Mouse (Mus musculus) MEL (cell line): ENCODE results near the gene Figla. TPM values are rescaled to one million over a fixed set of nuclear protein-coding genes. Genes with fewer than 3 reads are reported as not detected.

Experiments
- DNase-seq: peaks from one replicate; pipeline ENCODE4 v3.0.0; 2011; ENCODE audit warnings: low read depth, low spot score
- H3K27ac ChIP-seq: 2 replicates; pipeline ENCODE4 v1.5.1; 2012; ENCODE audit warnings: low read depth, mild to moderate bottlenecking, control low read depth, low read length, moderate library complexity; ENCODE audit not compliant: control insufficient read depth
- H3K27me3 ChIP-seq, 2 experiments: fragments of 150-350 bp in 1 of 2; sonication (generic) in 1 of 2; 2 replicates each; pipeline ENCODE4 v1.6.1; 2012; ENCODE audit warnings: low read length in 2 of 2, mild to moderate bottlenecking in 2 of 2, improper control_type of control experiment in 1 of 2, moderate library complexity in 1 of 2; ENCODE audit not compliant: insufficient read depth in 2 of 2, control insufficient read depth in 1 of 2
- H3K36me3 ChIP-seq, 2 experiments: 2 replicates each; pipeline ENCODE4 v1.6.1; 2012 to 2014; ENCODE audit warnings: low read length in 2 of 2, improper control_type of control experiment in 1 of 2, inconsistent platforms in 1 of 2, mild to moderate bottlenecking in 1 of 2; ENCODE audit not compliant: insufficient read depth in 2 of 2, control insufficient read depth in 1 of 2
- H3K4me1 ChIP-seq, 2 experiments: fragments of 150-350 bp in 1 of 2; sonication (generic) in 1 of 2; 2 replicates each; pipeline ENCODE4 v1.6.1; 2012; ENCODE audit warnings: low read length in 2 of 2, improper control_type of control experiment in 1 of 2, mild to moderate bottlenecking in 1 of 2; ENCODE audit not compliant: insufficient read depth in 2 of 2, control insufficient read depth in 1 of 2
- H3K4me3 ChIP-seq, 2 experiments: fragments of 150-350 bp in 1 of 2; sonication (generic) in 1 of 2; 2 replicates each; pipeline ENCODE4 v1.5.1; 2012; ENCODE audit warnings: low read depth in 2 of 2, low read length in 2 of 2, mild to moderate bottlenecking in 2 of 2, moderate library complexity in 2 of 2, control low read depth in 1 of 2, improper control_type of control experiment in 1 of 2; ENCODE audit not compliant: control insufficient read depth in 1 of 2, insufficient read depth in 1 of 2
- H3K79me2 ChIP-seq: 2 replicates; pipeline ENCODE4 v1.6.1; 2012; ENCODE audit warnings: mild to moderate bottlenecking, low read length, moderate library complexity; ENCODE audit not compliant: control insufficient read depth, poor library complexity, insufficient read depth
- H3K9ac ChIP-seq: 2 replicates; pipeline ENCODE4 v1.6.1; 2012; ENCODE audit warnings: low read depth, mild to moderate bottlenecking, control low read depth, low read length, moderate library complexity; ENCODE audit not compliant: control insufficient read depth, poor library complexity, severe bottlenecking
- H3K9me3 ChIP-seq: fragments of 150-350 bp; sonication (generic); replicated peaks from 2 replicates; pipeline ENCODE4 v1.6.1; 2012; ENCODE audit warnings: mild to moderate bottlenecking, low read length, improper control_type of control experiment, moderate library complexity; ENCODE audit not compliant: insufficient read depth
- CHD1 ChIP-seq: IDR thresholded peaks from 2 replicates; pipeline ENCODE4 v1.6.1; 2012; ENCODE audit warnings: low read depth, mild to moderate bottlenecking, inconsistent platforms, low read length, improper control_type of control experiment
- CTCF ChIP-seq, 3 experiments: IDR thresholded peaks in 2 of 3; conservative IDR thresholded peaks in 1 of 3; 2 replicates each; pipeline ENCODE4 v1.5.1; 2011 to 2012; ENCODE audit warnings: low read length in 3 of 3, low read depth in 2 of 3, mild to moderate bottlenecking in 2 of 3, improper control_type of control experiment in 1 of 3, inconsistent platforms in 1 of 3, mixed read lengths in 1 of 3, moderate library complexity in 1 of 3; ENCODE audit not compliant: control insufficient read depth in 1 of 3, insufficient read depth in 1 of 3, poor library complexity in 1 of 3, severe bottlenecking in 1 of 3
- E2F4 ChIP-seq: IDR thresholded peaks from 2 replicates; pipeline ENCODE4 v1.6.1; 2011; ENCODE audit warnings: low read depth, low read length, improper control_type of control experiment, borderline replicate concordance
- EP300 ChIP-seq, 2 experiments: IDR thresholded peaks; 2 replicates each; pipeline ENCODE4 v1.6.1; 2011; ENCODE audit warnings: improper control_type of control experiment in 2 of 2, low read length in 2 of 2, low read depth in 1 of 2, mild to moderate bottlenecking in 1 of 2
- GABPA ChIP-seq: IDR thresholded peaks from 2 replicates; pipeline ENCODE4 v1.6.1; 2012; ENCODE audit warnings: low read depth, mild to moderate bottlenecking, inconsistent platforms, low read length, improper control_type of control experiment, moderate library complexity
- GATA1 ChIP-seq: IDR thresholded peaks from 2 replicates; pipeline ENCODE4 v1.6.1; 2011; ENCODE audit warnings: low read depth, low read length, improper control_type of control experiment
- HCFC1 ChIP-seq: IDR thresholded peaks from 2 replicates; pipeline ENCODE4 v1.6.1; 2012; ENCODE audit warnings: low read depth, mild to moderate bottlenecking, inconsistent platforms, low read length, improper control_type of control experiment, moderate library complexity
- JUND ChIP-seq: IDR thresholded peaks from 2 replicates; pipeline ENCODE4 v1.6.1; 2011; ENCODE audit warnings: low read depth, mild to moderate bottlenecking, improper control_type of control experiment, low read length
- MAFK ChIP-seq: IDR thresholded peaks from 2 replicates; pipeline ENCODE4 v1.6.1; 2011; ENCODE audit warnings: low read depth, mild to moderate bottlenecking, low read length, improper control_type of control experiment, borderline replicate concordance
- MXI1 ChIP-seq: IDR thresholded peaks from 2 replicates; pipeline ENCODE4 v1.6.1; 2011; ENCODE audit warnings: mild to moderate bottlenecking, low read depth, low read length, improper control_type of control experiment
- MYC ChIP-seq: IDR thresholded peaks from 2 replicates; pipeline ENCODE4 v1.6.1; 2011; ENCODE audit warnings: low read depth, mild to moderate bottlenecking, low read length, improper control_type of control experiment, moderate library complexity
- NELFE ChIP-seq: IDR thresholded peaks from 2 replicates; pipeline ENCODE4 v1.6.1; 2011; ENCODE audit warnings: low read depth, low read length, improper control_type of control experiment
- NRF1 ChIP-seq: IDR thresholded peaks from 2 replicates; pipeline ENCODE4 v1.6.1; 2014; ENCODE audit warnings: low read depth, mild to moderate bottlenecking, inconsistent platforms, low read length, improper control_type of control experiment, moderate library complexity; ENCODE audit not compliant: poor library complexity, insufficient read depth, severe bottlenecking
- POLR2AphosphoS2 ChIP-seq: IDR thresholded peaks from 2 replicates; pipeline ENCODE4 v1.6.1; 2011; ENCODE audit warnings: low read length, improper control_type of control experiment
- SMC3 ChIP-seq: IDR thresholded peaks from 2 replicates; pipeline ENCODE4 v1.6.1; 2011; ENCODE audit warnings: low read depth, low read length, improper control_type of control experiment
- TAL1 ChIP-seq: IDR thresholded peaks from 2 replicates; pipeline ENCODE4 v1.6.1; 2012; ENCODE audit warnings: mild to moderate bottlenecking, inconsistent platforms, low read length, moderate library complexity, mixed read lengths
- TBP ChIP-seq: IDR thresholded peaks from 2 replicates; pipeline ENCODE4 v1.8.0; 2011; ENCODE audit warnings: low read depth, low read length, improper control_type of control experiment
- TCF12 ChIP-seq: IDR thresholded peaks from 2 replicates; pipeline ENCODE4 v1.6.1; 2014; ENCODE audit warnings: low read depth, mild to moderate bottlenecking, inconsistent platforms, low read length, improper control_type of control experiment, moderate library complexity
- UBTF ChIP-seq: IDR thresholded peaks from 2 replicates; pipeline ENCODE4 v1.6.1; 2012; ENCODE audit warnings: low read depth, mild to moderate bottlenecking, inconsistent platforms, low read length, improper control_type of control experiment, moderate library complexity, borderline replicate concordance; ENCODE audit not compliant: insufficient read depth
- USF1 ChIP-seq: IDR thresholded peaks from 2 replicates; pipeline ENCODE4 v1.6.1; 2014; ENCODE audit warnings: low read depth, mild to moderate bottlenecking, inconsistent platforms, low read length, improper control_type of control experiment, moderate library complexity
- USF2 ChIP-seq, 2 experiments: IDR thresholded peaks; 2 replicates each; pipeline ENCODE4 v1.6.1; 2011 to 2012; ENCODE audit warnings: improper control_type of control experiment in 2 of 2, low read length in 2 of 2, borderline replicate concordance in 1 of 2, inconsistent platforms in 1 of 2, low read depth in 1 of 2, mild to moderate bottlenecking in 1 of 2; ENCODE audit not compliant: insufficient read depth in 1 of 2
- ZKSCAN1 ChIP-seq: IDR thresholded peaks from 2 replicates; pipeline ENCODE4 v1.6.1; 2012; ENCODE audit warnings: low read depth, mild to moderate bottlenecking, inconsistent platforms, low read length, improper control_type of control experiment, moderate library complexity
- ZNF384 ChIP-seq: IDR thresholded peaks from 2 replicates; pipeline ENCODE4 v1.6.1; 2012; ENCODE audit warnings: low read depth, mild to moderate bottlenecking, inconsistent platforms, low read length, improper control_type of control experiment
- polyA plus RNA-seq, 2 experiments: library from polyadenylated mRNA; stranded (reverse) in 1 of 2; unstranded in 1 of 2; fragments of >175 nt in 1 of 2; fragments of >200 nt in 1 of 2; gene quantifications; 2 replicates each; pipeline versions ENCODE4 v1.2.1 to v1.2.4; 2012; ENCODE audit warnings: low replicate concordance in 2 of 2, low read depth in 1 of 2; ENCODE audit not compliant: insufficient read length in 2 of 2, insufficient read depth in 1 of 2, missing spikeins in 1 of 2
- total RNA-seq: library from RNA; depleted of rRNA; stranded (reverse); fragments of 300-350 nt; gene quantifications from 2 replicates; pipeline ENCODE4 v1.2.3, GENCODE M21; 2012

Gene Figla
- total and polyA plus RNA-seq, 3 experiments: not detected

GRCm38 (mm10) chr6:86047510-86047909 lies 31.5 kb downstream of the Figla start:
- H3K36me3 ChIP-seq: peaks cover 0 to 3% of the 10 kb centered on the region in 2 experiments; a peak in 2 of 4 replicates
- H3K9ac ChIP-seq: no peak overlapping the region
- no peaks in the 10 kb centered on the region for H3K79me2 ChIP-seq
- no peak for DNase-seq
- peaks cover 5 to 10% of the 10 kb centered on the region in 2 experiments for H3K27me3 ChIP-seq
- no peaks in the 10 kb centered on the region for H3K9me3 ChIP-seq
- TF ChIP-seq USF2 (IDR thresholded peaks at IDR 0.05; ENCODE audit: borderline replicate concordance in 1 of 2, insufficient read depth in 1 of 2, low read depth in 1 of 2, low read length in 2 of 2) (no peak), ZNF384 (no peak), MYC (no peak), GATA1 (no peak), CHD1 (no peak), GABPA (no peak), MXI1 (no peak), E2F4 (no peak), ZKSCAN1 (no peak), TCF12 (no peak), TAL1 (no peak), CTCF (IDR thresholded peaks at IDR 0.05 in 2 of 3, conservative IDR thresholded peaks at IDR 0.05 in 1 of 3; ENCODE audit: control insufficient read depth in 1 of 3, insufficient read depth in 1 of 3, low read depth in 2 of 3, low read length in 3 of 3, poor library complexity in 1 of 3, severe bottlenecking in 1 of 3) (no peak), HCFC1 (no peak), NRF1 (no peak), JUND (no peak)
- no peak overlapping the region for H3K4me3 ChIP-seq
- H3K4me1 ChIP-seq: peaks cover 0 to 8% of the 10 kb centered on the region in 2 experiments; a peak in 2 of 4 replicates
- H3K27ac ChIP-seq: no peak overlapping the region

GRCm38 (mm10) chr6:86048509-86048908 lies 32.5 kb downstream of the Figla start:
- H3K27ac ChIP-seq: no peak overlapping the region
- no peak for DNase-seq
- no peaks in the 10 kb centered on the region for H3K9me3 ChIP-seq
- H3K4me3 ChIP-seq: no peak overlapping the region
- H3K79me2 ChIP-seq: no peaks in the 10 kb centered on the region
- TF ChIP-seq SMC3 (no peak), EP300 (IDR thresholded peaks at IDR 0.05; ENCODE audit: low read depth in 1 of 2, low read length in 2 of 2) (no peak), POLR2AphosphoS2 (no peak), MAFK (no peak), TBP (no peak), USF1 (no peak), UBTF (no peak), MYC (no peak), TAL1 (no peak), NELFE (no peak)
- TF ChIP-seq, all 39 proteins: peak for 0
- Histone ChIP-seq H3K4me1 (peaks cover 0 to 8% of the 10 kb centered on the region in 2 experiments; a peak in 2 of 4 replicates), H3K27me3 (peaks cover 4% of the 10 kb centered on the region in 2 experiments), H3K36me3 (peaks cover 0 to 3% of the 10 kb centered on the region in 2 experiments; a peak in 2 of 4 replicates), H3K9ac (no peak overlapping the region)
